Mouse (Mus musculus) small intestine, adult 2 months (tissue): ENCODE results near the gene Ipcef1. TPM values are rescaled to one million over a fixed set of nuclear protein-coding genes. Genes with fewer than 3 reads are reported as not detected.

Experiments
- H3K27ac ChIP-seq: fragments of 200-500 bp; 2 replicates; pipeline ENCODE4 v1.5.1; 2012; ENCODE audit warnings: low read depth, low read length, control low read depth, inconsistent platforms; ENCODE audit not compliant: insufficient read depth
- H3K27me3 ChIP-seq: fragments of 200-500 bp; 2 replicates; pipeline ENCODE4 v1.6.1; 2012; ENCODE audit warnings: mild to moderate bottlenecking, moderate library complexity, low read length, inconsistent platforms; ENCODE audit not compliant: control insufficient read depth, insufficient read depth
- H3K36me3 ChIP-seq: fragments of 200-500 bp; 2 replicates; pipeline ENCODE4 v1.6.1; 2012; ENCODE audit warnings: mild to moderate bottlenecking, low read length, control low read depth, inconsistent platforms; ENCODE audit not compliant: control insufficient read depth, insufficient read depth
- H3K4me1 ChIP-seq: fragments of 200-500 bp; 2 replicates; pipeline ENCODE4 v1.6.1; 2012; ENCODE audit warnings: low read length, inconsistent platforms, mixed read lengths; ENCODE audit not compliant: control insufficient read depth, insufficient read depth, insufficient read length
- H3K4me3 ChIP-seq: fragments of 200-500 bp; 2 replicates; pipeline ENCODE4 v1.5.1; 2012; ENCODE audit warnings: low read depth, mild to moderate bottlenecking, control low read depth, inconsistent platforms, low read length, moderate library complexity
- CTCF ChIP-seq: fragments of 200-500 bp; IDR thresholded peaks from 2 replicates; pipeline ENCODE4 v1.5.1; 2012; ENCODE audit warnings: low read depth, mild to moderate bottlenecking, control low read depth, inconsistent platforms, low read length, moderate library complexity, mixed read lengths; ENCODE audit not compliant: insufficient replicate concordance, insufficient read length; ENCODE audit errors: extremely low read depth
- POLR2A ChIP-seq: fragments of 200-500 bp; IDR thresholded peaks from 2 replicates; pipeline ENCODE4 v1.6.1; 2012; ENCODE audit warnings: low read depth, mild to moderate bottlenecking, control low read depth, inconsistent platforms, low read length, moderate library complexity
- WGBS: fragments of 180-500 bp; shearing (Covaris S2); methylation state at CpG from one replicate; pipeline ENCODE4 v1.1.7; 2018; 5-methylcytosine and 5-hydroxymethylcytosine counted together
- polyA plus RNA-seq: library from polyadenylated mRNA; depleted of rRNA; stranded (reverse); fragments of >200 nt; gene quantifications from 2 replicates; pipeline ENCODE4 v1.2.3, GENCODE M21; 2012; rRNA removed

The Ipcef1 gene
- polyA plus RNA-seq, 1 experiment: 0.19 TPM

- 68% methylated on average over 1 of the region's 1 CpGs for WGBS
These were observed 210.1 kb downstream of the Ipcef1 start for GRCm38 (mm10) chr10:6842225-6842624.

More at GRCm38 (mm10) chr10:6842225-6842624, 210.1 kb downstream of the Ipcef1 start:
- no peaks in the 10 kb centered on the region for H3K36me3 ChIP-seq
- no peaks in the 10 kb centered on the region for H3K4me1 ChIP-seq
- no peaks in the 10 kb centered on the region for H3K27me3 ChIP-seq
- no peak overlapping the region for H3K4me3 ChIP-seq
- TF ChIP-seq CTCF (no peak), POLR2A (no peak)
- no peak overlapping the region for H3K27ac ChIP-seq

Other genes with a start within 250 kb of the Ipcef1 start
- gene Cnksr3, start 159.8 kb upstream of the Ipcef1 start, polyA plus RNA-seq: 4.4 and 8.9 TPM in 2 replicates